Mouse (Mus musculus) cerebellum, adult 11 months (tissue): ENCODE results near the gene Ablim1.

ENCODE experiments used
- DNase-seq: peaks from one replicate; pipeline ENCODE4 v3.0.0; 2022

Gene Ablim1

GRCm38 (mm10) chr19:57314346-57315012 lies at the start of gene Ablim1:
Gene Ablim1, minus strand, starts transcription at chr19:57314919.
- peak; percentile 71 for DNase-seq

DNA sequence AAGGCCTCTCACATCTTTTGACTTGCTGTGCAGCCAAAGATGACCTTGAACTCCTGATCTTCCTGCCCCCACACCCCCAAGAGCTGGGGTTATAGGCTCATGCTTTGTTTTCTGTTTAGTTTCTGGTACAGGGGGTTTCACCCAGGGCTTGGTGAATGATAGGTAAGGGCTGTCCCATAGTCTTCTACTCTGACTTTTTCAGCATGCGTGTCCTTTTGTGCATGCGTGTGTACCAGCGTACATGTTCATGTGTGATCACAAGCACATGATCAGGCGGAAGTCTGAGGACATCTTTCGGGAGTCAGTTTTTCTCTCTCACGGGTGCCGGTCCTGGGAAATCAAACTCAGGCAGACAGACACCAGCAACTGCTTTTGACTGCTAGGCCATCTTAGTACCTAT lies 48.8 kb upstream of the Ablim1 start:
- DNase-seq, result no peak

DNA sequence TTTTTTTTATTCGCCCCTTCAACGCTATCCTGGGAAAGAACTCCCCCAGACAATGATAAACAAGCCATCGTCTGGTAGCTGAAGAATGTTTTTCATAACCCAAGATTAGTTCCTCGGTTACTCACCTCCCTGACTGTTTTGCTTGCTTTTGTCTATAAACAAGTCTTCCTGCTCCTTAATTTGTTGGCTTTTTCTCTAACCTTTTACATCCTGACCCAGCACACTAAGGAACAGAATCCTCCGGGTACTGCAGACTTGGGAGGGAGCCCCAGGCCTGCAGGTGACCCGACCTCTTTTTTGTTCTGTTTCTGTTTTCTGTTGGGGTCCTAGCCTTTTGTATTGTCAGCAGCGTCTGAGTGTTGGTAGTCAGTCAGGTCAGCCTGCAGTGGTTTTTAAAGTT lies 48.4 kb upstream of the Ablim1 start:
- no peak for DNase-seq

GRCm38 (mm10) chr19:57362586-57362985 lies 47.9 kb upstream of the Ablim1 start:
- DNase-seq, result no peak

- no peak for DNase-seq
Measured at GRCm38 (mm10) chr19:57361939-57362307, 47.2 kb upstream of the Ablim1 start.

- DNase-seq, result no peak
Measured at GRCm38 (mm10) chr19:57361131-57361938, 46.6 kb upstream of the Ablim1 start.

GRCm38 (mm10) chr19:57360341-57361130 lies 45.8 kb upstream of the Ablim1 start, which contains the start of gene Fam160b1:
Gene Fam160b1, plus strand, starts transcription at chr19:57360680.
- DNase-seq, result peak; percentile 95

DNA sequence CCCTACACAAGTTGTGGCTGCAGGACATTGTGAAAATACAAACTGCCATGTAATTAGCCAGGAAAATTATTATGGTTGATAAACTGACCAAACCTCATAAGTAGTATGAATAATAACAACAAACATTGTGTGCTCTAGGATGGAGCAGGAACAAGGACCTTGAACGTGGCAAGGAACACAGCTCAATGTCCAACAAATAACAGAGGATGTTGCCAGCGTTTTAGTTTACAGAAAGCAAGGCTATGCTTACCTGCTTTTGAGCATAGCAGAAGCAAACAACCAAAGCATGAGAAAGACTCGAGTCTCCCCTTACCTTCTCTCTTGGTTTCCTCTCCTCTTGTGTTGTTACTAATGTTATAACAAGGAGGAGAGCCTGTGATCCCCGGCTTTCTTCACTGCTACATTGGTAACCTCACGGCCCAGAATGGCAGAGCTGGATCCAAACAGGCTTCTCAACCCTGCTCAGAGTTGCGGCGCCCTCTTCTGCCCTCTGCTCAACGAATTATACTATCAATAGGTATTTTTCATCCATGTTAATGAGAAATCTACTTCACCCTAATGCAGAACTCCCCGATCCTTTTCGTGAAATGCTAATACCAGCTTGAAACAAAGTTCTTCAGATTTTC lies 45.1 kb upstream of the Ablim1 start:
- peak; percentile 32 for DNase-seq

GRCm38 (mm10) chr19:57358836-57359598 lies 44.3 kb upstream of the Ablim1 start:
- peak; percentile 20 for DNase-seq

DNA sequence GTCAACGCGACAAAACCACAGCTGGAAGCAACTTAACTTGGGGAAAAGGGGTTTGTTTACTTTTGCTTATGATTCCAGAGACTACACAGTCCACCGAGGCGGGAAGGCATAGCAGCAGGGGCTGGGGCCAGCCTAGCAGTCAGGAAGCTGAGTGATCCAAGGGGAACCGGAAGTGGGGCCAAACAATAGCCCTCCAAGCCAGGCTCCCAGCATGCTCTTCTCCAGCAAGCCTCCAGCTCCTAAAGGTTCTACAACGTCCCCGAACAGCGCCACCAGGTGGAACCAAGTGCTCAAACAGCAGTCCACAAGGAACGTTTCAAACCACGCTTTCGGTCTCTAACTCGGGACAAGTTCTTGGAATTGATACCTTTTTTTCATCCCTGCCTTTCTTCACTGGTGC lies 43.6 kb upstream of the Ablim1 start:
- peak; percentile 32 for DNase-seq

GRCm38 (mm10) chr19:57357811-57358210 lies 43.1 kb upstream of the Ablim1 start:
- DNase-seq, result no peak

DNA sequence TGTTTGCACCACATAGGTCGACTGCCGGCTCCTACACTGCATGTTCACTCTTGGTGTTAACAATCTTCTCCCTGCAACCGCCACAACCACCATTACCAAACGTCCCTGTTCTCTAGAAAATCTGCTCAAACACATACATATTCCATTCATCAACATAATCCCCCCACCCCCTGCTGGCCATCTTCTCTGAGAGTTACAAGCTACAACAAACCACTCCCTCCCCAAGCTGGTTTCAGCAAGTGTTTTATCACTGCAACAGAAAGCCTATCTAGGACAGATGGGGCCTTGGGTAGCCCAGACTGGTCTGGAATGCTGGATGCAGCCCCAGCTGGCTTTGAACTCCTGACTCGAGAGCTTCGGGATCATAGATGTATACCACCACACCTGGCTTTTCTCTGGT lies 42.5 kb upstream of the Ablim1 start:
- no peak for DNase-seq

- DNase-seq, result no peak
Measured at GRCm38 (mm10) chr19:57356273-57356672, 41.6 kb upstream of the Ablim1 start.

- no peak for DNase-seq
Measured at GRCm38 (mm10) chr19:57355451-57356251, 40.9 kb upstream of the Ablim1 start.

DNA sequence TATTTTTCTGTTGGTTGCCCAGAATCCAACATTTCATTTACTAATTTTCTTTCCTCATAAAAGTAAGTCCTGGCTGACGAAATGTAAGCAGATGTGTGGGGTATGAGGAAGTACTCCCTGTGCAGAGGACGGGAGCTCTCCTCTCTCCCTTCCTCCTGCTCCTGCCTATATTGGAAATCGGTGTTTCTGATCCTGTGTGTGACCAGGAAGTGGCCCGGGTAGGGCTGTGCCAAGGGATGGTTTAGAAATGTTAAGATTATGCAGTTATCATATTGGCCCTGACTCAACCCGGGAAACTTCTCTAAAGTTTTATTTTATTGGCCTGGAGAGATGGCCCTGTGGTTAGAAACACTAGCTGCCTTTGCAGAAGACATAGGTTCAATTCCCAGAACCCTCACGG lies 40.0 kb upstream of the Ablim1 start:
- DNase-seq, result no peak

- DNase-seq, result no peak
Measured at GRCm38 (mm10) chr19:57354050-57354449, 39.3 kb upstream of the Ablim1 start.

DNA sequence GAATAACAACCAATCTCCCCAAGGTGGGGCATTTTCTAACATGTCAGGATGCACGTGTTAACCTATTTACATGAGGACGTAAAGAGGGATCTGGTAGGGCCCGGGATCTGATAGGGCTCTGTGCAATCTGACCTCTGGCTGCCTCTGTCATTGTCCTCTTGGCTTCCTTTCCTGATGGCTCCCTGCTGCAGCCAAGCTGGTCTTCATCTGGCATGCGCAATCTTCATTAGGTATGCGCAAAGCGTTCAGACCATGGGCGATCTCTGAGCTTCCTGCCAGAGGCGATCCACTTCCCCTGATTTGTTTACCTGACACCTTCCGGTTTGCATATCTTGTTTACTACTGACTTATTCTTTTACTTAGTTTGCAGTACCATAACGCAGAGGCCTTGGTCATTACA lies 38.5 kb upstream of the Ablim1 start:
- DNase-seq, result no peak

GRCm38 (mm10) chr19:57352337-57352935 lies 37.7 kb upstream of the Ablim1 start:
- DNase-seq, result no peak

DNA sequence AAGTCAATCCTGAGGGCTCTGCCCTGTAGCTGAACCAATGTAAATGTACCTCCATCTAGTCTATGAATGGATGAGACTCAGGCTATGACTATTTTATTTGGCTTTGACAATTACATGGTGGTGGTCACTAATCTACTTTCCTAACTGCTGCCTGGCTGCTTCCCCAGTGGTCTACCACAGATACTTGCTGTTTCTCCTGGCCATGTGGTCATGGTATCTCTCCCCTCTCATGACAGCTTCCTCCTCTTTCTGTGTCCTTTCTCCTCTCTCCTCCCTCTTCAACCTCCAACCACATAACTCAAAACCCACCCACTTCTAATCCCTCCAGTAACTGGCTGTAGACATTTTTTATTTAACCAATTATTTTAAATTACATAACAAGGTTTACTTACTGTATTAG lies 34.4 kb upstream of the Ablim1 start:
- no peak for DNase-seq

DNA sequence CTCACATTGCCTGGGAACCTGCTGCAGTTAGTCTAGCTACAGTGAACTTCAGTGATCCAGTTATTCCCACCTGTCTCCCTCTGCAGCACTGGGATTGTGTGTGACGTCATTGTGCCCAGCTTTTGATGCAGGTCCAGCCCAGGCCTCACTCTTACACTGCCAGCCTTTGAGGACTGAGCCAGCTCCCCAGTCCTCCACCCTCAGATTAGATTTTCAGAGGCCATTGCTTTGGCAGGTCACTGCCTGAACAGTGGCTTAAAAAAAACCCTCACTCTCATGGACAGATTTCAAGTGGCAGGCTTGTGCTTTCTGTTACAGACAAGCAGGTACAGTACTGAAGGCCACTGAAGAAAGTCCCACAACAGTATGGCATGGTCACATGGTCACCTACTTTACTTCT lies 30.0 kb upstream of the Ablim1 start:
- DNase-seq, result no peak

GRCm38 (mm10) chr19:57343860-57344259 lies 29.1 kb upstream of the Ablim1 start:
- DNase-seq, result no peak
